Mouse (Mus musculus) heart, postnatal 10 days (tissue): Measurements from ENCODE around the gene Pitpnm2. TPM values are rescaled to one million over a fixed set of nuclear protein-coding genes. Genes with fewer than 3 reads are reported as not detected.

ENCODE experiments used
- DNase-seq, 2 experiments: peaks; one replicate each; pipeline ENCODE4 v3.0.0; 2021
- intact Hi-C: fragments of 180-260 bp; cut with DNase I; formaldehyde crosslinking; loops from one replicate; pipeline ENCODE4 v1.15.1; 2025
- total RNA-seq, 2 experiments: library from RNA; stranded (reverse); gene quantifications; 2 replicates each; pipeline ENCODE4 v1.2.3; 2021

The Pitpnm2 gene
- total RNA-seq, 2 experiments from 2014 or later, result 54.2 to 58.3 TPM

GRCm38 (mm10) chr5:124205809-124206380 lies 43.7 kb downstream of the Pitpnm2 start:
- no peak for DNase-seq
- intact Hi-C loops, result no loop called here

- intact Hi-C loops, result no loop called here
- no peak for DNase-seq
Measured at GRCm38 (mm10) chr5:124205211-124205610, 44.3 kb downstream of the Pitpnm2 start.

- peak; percentile 69 to 70 for DNase-seq
- intact Hi-C loops, result no loop called here
Measured at GRCm38 (mm10) chr5:124204127-124204794, 45.3 kb downstream of the Pitpnm2 start.

- DNase-seq, result no peak
- intact Hi-C loops, result no loop called here
Measured at GRCm38 (mm10) chr5:124203251-124203650, 46.3 kb downstream of the Pitpnm2 start.

- intact Hi-C loops, result no loop called here
- DNase-seq, result peak in 1 of 2 experiments; percentile 20
Measured at GRCm38 (mm10) chr5:124202071-124202470, 47.5 kb downstream of the Pitpnm2 start.

GRCm38 (mm10) chr5:124201564-124201963 lies 48.0 kb downstream of the Pitpnm2 start:
- DNase-seq, result no peak
- intact Hi-C loops, result no loop called here

GRCm38 (mm10) chr5:124200844-124201243 lies 48.7 kb downstream of the Pitpnm2 start:
- no peak for DNase-seq
- intact Hi-C loops, result no loop called here

GRCm38 (mm10) chr5:124199168-124199567 lies 50.4 kb downstream of the Pitpnm2 start:
- intact Hi-C loops, result no loop called here
- peak in 1 of 2 experiments; percentile 24 for DNase-seq

- DNase-seq, result no peak
- intact Hi-C loops, result no loop called here
Measured at GRCm38 (mm10) chr5:124198473-124198872, 51.1 kb downstream of the Pitpnm2 start.

- intact Hi-C loops, result no loop called here
- peak in 1 of 2 experiments; percentile 39 for DNase-seq
Measured at GRCm38 (mm10) chr5:124196082-124196481, 53.5 kb downstream of the Pitpnm2 start.

- intact Hi-C loops, result no loop called here
- peak; percentile 65 to 70 for DNase-seq
Measured at GRCm38 (mm10) chr5:124194386-124195084, 55.0 kb downstream of the Pitpnm2 start.

GRCm38 (mm10) chr5:124193286-124194112 lies 56.1 kb downstream of the Pitpnm2 start:
- DNase-seq, result no peak
- intact Hi-C loops, result no loop called here

GRCm38 (mm10) chr5:124192726-124193285 lies 56.8 kb downstream of the Pitpnm2 start:
- intact Hi-C loops, result no loop called here
- peak in 1 of 2 experiments; percentile 42 for DNase-seq

GRCm38 (mm10) chr5:124192251-124192710 lies 57.3 kb downstream of the Pitpnm2 start:
- intact Hi-C loops, result no loop called here
- DNase-seq, result peak in 1 of 2 experiments; percentile 60

- no peak for DNase-seq
- intact Hi-C loops, result no loop called here
Measured at GRCm38 (mm10) chr5:124190146-124190870, 59.3 kb downstream of the Pitpnm2 start.

- DNase-seq, result no peak
- intact Hi-C loops, result no loop called here
Measured at GRCm38 (mm10) chr5:124189572-124189981, 60.0 kb downstream of the Pitpnm2 start.

- intact Hi-C loops, result no loop called here
- no peak for DNase-seq
Measured at GRCm38 (mm10) chr5:124187508-124188311, 61.9 kb downstream of the Pitpnm2 start.

- no peak for DNase-seq
- intact Hi-C loops, result no loop called here
Measured at GRCm38 (mm10) chr5:124186981-124187507, 62.5 kb downstream of the Pitpnm2 start.

GRCm38 (mm10) chr5:124186465-124186854 lies 63.1 kb downstream of the Pitpnm2 start:
- peak; percentile 51 to 64 for DNase-seq
- intact Hi-C loops, result no loop called here
